Mouse (Mus musculus) embryo, embryonic 10.5 days (tissue): ENCODE results near the gene Tubb1.

Experiments used
- DNase-seq: peaks from one replicate; pipeline ENCODE4 v3.0.0-alpha.2; 2015; ENCODE audit warnings: low spot score

The Tubb1 gene

DNA sequence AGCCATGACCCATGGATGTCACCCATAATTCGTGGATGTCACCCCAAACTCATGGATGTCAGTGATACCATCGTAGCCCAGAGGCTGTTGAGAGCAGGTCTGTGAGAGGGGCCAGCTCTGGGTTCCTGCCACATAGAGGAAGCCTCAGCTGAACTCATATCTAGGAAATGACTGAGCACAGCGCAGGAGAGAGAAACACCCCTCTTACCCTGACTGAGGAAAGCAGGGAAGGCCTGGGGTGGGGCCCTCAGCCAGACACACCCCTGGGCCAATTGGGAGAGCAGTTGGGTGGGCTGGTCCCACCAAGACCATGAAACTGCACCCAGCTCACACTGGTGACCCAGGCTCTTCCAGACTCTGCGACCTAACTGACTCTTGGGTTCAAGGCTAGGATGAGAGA lies at the start of gene Tubb1:
Gene Tubb1 (plus strand): TSS at position 343 of the 400 bp plus-strand sequence.
- no peak for DNase-seq

- DNase-seq: no peak
These were observed 40.3 kb upstream of the Tubb1 start for GRCm38 (mm10) chr2:174410222-174410621.

DNA sequence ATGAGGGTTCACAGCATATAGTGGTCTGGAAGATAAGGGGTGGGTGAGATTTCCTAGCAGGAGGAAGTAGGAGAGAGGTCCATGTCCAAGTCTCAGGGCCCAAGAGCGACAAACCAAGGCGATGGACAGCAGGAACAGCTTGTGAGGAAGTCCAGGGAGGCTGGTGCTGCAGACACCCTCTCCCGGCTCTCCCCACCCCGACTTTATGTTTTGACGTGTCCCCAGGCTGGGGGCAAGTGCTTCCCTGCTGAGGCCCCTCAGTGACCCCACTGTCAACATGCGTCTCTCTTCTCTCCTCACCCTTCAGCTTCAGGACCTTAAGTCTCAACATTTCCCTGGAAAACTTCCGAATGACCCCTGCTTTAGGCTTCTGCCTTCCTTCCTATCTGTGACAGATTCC lies 37.4 kb upstream of the Tubb1 start:
- DNase-seq: no peak

- no peak for DNase-seq
These were observed 35.3 kb upstream of the Tubb1 start for GRCm38 (mm10) chr2:174415001-174415730.

DNA sequence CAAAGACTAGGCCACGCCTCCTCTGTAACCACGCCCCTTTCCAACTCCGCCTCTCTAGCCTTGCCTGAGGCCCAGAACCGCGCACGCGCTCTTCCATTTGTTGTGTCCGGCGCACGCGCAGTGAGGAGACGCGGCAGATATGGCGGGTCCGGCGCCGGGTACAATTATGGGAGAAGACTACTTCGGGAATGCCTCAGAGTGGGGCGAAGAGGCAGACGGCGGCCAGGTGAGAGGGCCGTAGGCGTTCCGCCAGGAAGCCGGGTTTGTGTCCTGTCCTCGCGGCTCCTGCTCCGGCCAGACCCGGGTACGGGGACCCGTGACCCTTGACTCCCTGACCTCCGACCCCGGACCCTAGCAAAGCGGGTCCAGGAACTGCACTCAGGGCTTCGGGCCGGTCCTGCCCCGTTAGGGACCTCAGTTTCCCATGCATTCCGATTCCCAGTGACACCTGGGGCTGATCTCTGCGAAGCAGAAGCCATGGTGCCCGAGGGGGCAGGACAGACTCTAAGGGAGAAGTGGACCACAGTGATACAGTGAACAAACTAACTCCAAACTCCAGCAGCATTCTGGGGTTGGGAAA lies 34.7 kb upstream of the Tubb1 start, which contains the start of gene Nelfcd:
Gene Nelfcd (plus strand): TSS at position 74 of the 580 bp plus-strand sequence.
- DNase-seq: peak; percentile 100

- no peak for DNase-seq
These were observed 29.4 kb upstream of the Tubb1 start for GRCm38 (mm10) chr2:174421107-174421506.

DNA sequence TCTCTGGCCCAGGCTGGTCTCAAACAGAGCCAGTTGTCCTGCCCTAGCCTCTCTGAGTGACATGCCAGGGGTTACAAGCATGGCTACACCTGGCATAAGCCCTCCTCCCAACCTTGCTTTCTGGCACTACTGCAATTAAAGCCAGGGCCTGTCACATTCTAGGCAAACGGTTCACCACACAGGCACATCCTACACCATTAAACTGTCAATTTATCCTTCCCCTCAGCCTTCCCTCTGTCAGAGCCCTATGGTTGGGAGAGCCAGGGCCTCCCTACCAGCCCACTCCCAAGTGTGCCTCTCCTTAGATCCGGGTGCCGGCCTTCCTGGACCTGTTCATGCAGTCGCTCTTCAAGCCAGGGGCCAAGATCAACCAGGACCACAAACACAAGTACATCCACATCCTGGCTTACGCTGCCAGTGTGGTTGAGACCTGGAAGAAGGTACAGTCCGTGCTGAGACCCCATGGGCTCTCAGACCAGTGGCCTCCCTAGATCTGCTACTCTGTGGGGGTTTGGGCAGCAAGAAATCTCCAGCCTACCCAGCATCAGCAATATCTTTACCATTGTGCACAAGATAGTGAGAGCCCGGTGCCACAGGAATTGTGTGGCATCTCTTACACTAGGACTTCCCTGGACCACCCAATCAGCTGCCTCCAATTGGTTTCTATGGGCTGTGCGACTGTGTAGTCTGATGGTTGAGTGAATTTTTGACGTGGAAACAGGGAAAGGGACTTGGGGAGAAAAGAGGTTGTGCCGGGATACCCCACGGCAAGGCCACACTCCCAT lies 26.0 kb upstream of the Tubb1 start:
- DNase-seq: no peak

DNA sequence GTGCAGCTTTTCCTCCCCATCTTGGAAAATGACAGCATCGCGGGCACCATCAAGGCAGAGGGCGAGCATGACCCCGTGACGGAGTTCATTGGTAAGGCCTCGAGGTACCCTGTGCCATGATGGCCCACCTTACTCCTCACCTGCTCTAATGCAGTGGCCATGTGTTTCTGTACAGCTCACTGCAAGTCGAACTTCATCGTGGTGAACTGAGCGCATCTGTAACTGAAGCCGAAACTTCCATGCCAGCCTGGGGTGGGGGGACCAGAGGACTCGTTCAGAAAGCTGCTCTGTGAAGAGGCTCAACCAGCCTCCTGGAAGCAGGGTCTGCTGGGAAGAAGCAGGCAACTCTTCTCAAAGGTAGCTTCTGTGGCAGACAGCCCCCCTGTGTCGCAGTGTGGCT lies 23.6 kb upstream of the Tubb1 start:
- DNase-seq: no peak

DNA sequence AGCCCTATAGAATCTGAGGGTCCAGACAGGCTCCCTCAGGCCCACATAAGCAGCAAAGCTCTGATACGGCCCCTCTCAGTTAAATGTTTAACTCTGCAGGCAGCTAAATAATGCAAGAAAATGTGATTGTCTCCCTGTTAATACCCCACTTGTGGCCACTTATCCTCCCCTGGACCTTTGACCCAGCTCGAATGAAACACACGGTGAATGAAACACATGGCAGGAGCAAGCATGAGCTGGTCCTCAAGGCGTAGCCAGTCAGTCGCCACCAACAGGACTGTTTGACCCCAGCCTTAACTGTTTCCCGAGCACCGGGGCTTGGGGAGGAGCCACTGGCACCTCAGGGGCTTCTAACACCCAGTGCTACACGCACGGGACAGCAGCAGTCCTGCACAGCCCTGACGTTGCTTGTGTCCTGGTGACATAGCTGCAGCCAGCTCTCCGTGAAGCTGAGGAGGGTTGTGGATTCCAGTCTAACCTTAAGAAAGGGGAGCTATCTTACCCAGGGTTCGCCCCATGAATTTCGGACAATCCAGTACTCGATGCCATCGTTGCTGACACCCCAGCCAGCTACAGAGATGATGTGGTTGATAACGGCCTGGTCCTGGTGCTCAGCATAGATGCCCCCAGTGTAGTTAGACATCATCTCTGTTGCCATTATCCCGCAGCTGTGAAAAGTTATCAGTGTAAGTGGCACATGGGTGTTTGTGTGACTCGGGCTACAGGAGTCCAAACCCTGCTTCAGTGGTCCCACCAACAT lies 22.2 kb upstream of the Tubb1 start:
- DNase-seq: no peak

DNA sequence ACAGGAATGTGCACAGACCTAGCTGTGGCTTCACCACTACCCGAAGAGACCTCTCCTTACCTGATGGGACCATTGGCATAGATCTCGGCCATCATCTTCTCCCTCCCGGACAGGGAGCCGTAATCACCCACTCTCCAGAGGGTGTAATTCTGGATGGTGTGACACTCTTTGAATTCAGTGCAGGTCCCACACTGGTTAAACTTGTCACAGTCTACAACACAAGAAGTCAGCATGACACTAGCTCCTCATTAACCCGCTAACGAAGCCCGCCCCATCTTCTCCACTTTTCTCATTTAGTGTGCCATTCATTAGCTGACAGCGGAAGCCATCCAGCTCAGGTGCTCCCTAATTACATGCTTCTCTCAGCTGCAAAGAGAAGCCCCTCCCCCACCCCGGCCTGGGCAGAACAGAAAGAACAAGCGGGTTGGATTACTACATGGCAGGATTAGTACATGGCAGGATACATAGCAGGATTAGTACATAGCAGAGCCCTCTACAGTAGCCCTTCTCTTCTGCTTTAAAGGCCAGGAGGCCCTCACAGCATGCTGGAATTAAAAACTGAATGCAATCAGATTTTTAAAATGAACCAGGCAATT lies 21.4 kb upstream of the Tubb1 start:
- DNase-seq: no peak

GRCm38 (mm10) chr2:174434943-174435342 lies 15.6 kb upstream of the Tubb1 start:
- no peak for DNase-seq

DNA sequence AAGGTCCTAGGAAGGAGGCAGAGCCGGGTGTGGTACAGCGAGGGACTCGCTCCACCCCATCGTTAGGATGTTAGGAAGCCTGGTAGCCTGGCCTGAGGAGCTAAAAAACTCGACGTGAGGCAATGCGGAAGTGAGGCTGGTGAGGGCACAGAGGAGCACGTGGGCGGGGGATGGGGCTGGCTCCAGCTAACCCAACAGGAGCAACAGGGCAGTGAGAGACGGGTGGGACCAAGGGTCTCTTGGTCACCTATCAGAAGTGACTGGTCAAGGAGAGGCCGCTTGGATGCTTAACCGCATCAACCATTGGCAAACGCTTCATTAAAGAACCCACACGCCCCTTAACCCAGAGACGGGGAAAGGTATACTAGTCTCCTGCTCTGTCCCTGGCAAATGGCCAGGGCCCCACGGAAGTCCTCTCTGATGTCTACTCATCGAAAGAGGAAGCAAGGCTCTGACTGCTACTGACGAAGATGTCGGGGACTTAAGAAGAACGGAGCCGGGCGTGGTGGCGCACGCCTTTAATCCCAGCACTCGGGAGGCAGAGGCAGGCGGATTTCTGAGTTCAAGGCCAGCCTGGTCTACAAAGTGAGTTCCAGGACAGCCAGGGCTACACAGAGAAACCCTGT lies 14.3 kb upstream of the Tubb1 start:
- DNase-seq: no peak

GRCm38 (mm10) chr2:174436916-174437696 lies 13.4 kb upstream of the Tubb1 start:
- no peak for DNase-seq

GRCm38 (mm10) chr2:174437697-174437982 lies 12.9 kb upstream of the Tubb1 start:
- no peak for DNase-seq

GRCm38 (mm10) chr2:174438181-174438580 lies 12.3 kb upstream of the Tubb1 start:
- no peak for DNase-seq

- DNase-seq: peak; percentile 79
These were observed 11.6 kb upstream of the Tubb1 start, which contains the start of gene Ctsz for GRCm38 (mm10) chr2:174438737-174439449. Ctsz (minus strand) TSS chr2:174439039.

DNA sequence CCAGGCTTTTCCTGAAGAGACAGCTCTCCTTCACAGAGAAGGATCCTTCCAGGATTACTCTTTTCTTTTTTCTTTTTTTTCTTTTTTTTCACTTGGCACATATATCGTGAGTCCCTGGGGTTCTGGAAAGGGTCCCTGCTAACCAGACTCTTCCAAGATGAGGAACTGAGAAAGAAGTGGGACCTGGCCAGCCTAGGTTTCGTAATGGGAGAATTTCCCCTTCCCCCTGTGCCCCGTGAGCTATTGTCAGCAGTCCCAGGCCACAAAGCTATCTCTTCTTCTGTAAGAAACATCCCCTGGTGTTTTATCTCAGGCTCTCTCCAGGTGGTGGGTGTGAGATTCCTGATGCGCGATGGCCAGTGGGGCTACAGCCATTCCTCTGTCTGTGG lies 11.1 kb upstream of the Tubb1 start:
- DNase-seq: no peak

- DNase-seq: no peak
These were observed 10.5 kb upstream of the Tubb1 start for GRCm38 (mm10) chr2:174439961-174440360.

DNA sequence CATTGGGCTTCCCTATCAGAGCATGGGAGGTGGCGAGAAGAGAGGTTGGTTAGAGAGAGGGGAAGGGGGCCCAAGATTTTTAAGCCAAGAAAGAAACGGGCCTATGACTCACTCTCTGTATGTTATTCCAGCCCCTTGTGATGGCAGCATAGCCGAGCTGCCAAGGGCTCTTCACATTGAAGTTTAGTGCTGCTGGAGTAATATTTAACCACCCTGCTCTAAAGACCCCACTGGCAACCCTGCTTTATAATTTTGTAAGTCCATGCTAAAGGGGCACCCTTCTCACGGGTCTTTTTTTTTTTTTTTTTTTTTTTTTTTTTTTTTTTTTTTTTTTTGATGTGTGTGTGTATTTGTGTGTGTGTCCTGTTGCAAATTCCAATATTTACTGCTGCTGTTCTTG lies 8.6 kb upstream of the Tubb1 start:
- DNase-seq: no peak

DNA sequence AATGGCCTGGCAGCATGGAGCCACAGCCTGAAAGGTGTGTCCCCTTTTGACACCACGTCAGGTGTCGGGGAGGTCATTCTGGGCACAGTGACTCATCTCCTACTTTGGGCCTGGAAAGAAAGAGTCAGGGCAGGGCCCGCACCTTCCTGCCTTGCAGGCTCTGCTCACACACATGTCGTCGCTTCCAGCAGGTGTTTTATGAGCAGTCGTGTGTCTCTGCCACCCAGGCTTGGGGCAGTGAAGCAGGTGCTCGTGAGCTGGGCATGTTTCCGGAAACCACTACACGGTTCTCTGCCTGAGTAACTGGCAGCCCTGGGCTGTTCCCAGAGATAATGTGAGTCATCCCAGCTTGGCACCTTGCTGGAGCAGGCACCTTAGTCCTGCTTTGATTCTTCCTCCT lies 8.0 kb upstream of the Tubb1 start:
- DNase-seq: no peak
